Mouse (Mus musculus): ENCODE data around the gene Map3k14.
A peak's percentile ranks its signal among the peaks of the same experiment; 100 is the strongest.

The Map3k14 gene

DNA sequence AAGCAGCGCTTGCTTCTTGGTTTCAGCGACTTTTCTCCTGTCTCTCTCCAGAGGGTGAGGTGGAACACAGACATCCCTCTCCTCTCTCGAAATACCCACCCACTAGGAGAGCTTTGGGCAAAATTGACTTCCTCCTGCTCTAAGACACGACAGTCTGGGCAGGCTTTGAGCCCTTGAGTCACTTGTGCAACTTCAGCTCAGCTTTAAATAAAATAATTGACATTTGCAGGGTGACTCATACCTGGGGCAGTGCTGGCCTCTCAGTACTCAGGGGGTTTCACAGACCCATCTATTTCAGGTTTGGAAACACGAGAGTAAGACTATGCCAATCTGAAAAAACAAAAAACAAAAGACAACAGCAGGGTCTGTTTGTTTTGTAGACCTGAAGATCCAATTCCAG lies 2.2 kb upstream of the Map3k14 start:
- DNase-seq: no peak

DNA sequence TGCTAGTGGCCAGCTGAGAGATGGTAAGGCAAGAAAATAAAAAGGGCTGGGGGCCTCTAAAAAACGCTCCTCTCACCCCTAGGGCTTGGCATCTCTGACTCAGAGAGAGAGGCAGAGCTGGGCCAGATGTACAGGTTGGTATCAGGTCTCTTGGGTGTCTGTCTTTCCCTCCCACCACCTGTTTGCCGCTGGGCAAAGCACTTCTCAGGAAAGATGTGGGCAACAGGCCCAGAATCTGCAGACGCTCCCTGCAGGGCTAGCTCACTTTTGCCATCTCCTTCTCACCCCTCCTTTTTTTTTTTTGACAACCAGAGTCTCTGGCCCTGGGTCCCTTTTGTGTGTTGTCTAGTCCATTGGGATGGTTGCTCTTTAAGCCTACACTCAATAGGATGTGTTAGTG lies 1.6 kb upstream of the Map3k14 start:
- DNase-seq: no peak

- DNase-seq: no peak
These were observed 1.1 kb upstream of the Map3k14 start for GRCm38 (mm10) chr11:103268350-103268749.

GRCm38 (mm10) chr11:103266729-103267345 lies 435 bp downstream of the Map3k14 start:
- no peak for DNase-seq

GRCm38 (mm10) chr11:103265856-103266255 lies 1.4 kb downstream of the Map3k14 start:
- DNase-seq: no peak

- no peak for DNase-seq
These were observed 2.1 kb downstream of the Map3k14 start for GRCm38 (mm10) chr11:103265211-103265610.

- DNase-seq: no peak
These were observed 2.8 kb downstream of the Map3k14 start for GRCm38 (mm10) chr11:103264427-103265005.

DNA sequence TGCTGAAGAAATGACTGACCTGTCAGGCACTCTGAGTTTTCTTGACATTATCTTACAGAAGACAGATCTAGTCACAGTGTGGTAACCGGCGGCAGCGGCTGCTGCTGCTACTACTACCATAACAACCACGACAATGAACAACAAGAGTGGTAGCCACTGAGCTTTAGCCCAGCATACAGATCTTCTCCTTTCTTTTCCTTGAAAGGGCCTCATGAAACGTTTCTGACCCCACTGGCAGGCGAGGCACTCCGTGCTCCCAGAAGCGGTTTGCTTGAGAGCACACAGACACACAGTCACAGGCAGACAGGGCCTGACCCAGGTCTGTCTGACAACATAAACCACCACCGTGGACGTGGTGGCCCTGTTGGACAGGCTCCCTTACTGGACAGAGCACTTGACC lies 3.7 kb downstream of the Map3k14 start:
- DNase-seq: no peak

GRCm38 (mm10) chr11:103262412-103263267 lies 4.6 kb downstream of the Map3k14 start:
- no peak for DNase-seq

GRCm38 (mm10) chr11:103261671-103262411 lies 5.4 kb downstream of the Map3k14 start:
- DNase-seq: peak; percentile 68

- DNase-seq: no peak
These were observed 6.6 kb downstream of the Map3k14 start for GRCm38 (mm10) chr11:103260515-103261192.

DNA sequence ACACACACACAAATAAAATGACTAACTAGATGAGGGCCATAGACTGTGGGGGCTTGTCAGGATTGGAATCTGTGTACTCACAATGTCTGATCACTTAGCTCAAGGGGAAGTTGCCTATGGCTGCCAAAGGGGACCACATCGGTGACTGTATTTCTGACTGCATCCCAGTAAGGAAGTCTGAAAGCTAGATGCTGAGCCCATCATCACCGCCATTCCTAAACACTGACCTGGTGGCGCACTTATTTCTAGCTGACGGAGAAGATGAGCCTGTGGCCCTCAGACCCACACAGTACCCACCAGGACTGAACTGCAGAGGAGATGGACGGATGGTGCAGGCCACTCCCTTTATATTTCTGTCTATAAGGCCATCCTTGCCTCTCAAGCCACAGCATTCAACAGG lies 7.2 kb downstream of the Map3k14 start:
- no peak for DNase-seq

GRCm38 (mm10) chr11:103257938-103258481 lies 9.3 kb downstream of the Map3k14 start:
- DNase-seq: no peak

DNA sequence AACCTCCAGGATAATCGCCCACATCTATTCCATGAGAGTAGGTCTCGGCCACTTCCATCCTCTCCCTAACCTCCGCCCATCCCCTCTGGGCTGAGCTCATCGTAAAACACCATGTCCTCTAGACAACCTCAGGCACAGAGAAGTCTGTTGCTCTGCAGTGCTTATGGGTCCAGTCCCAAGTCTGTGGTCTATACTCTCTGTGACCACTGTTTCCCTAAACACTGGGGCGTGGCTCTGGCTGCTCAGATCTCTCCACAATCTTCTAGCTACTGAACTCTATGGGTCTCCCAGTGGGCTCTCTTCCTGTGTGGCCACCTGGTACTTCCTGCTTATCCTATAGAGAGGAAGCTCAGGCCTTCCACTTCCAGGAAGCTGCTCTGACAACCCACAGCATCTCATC lies 13.7 kb downstream of the Map3k14 start:
- DNase-seq: no peak

DNA sequence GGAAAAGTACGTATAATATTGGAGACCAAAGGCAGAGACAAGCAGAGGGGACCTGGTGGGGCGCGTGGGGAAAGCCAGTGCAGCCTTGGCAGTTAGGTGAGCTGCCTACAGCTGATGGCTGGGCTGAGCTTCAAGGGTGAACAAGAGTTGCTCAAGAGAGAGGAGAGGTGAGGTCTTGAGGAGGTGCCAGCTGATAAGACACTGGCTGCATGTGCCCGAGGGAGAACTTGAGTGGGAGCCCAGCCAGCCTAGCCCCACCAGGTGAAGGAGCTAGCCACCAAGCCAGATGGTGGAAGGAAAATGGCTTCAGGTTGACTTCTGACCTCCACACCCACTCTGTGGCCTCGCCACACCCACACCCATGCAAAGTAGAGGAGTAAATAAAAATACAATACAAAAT lies 14.9 kb downstream of the Map3k14 start:
- no peak for DNase-seq

DNA sequence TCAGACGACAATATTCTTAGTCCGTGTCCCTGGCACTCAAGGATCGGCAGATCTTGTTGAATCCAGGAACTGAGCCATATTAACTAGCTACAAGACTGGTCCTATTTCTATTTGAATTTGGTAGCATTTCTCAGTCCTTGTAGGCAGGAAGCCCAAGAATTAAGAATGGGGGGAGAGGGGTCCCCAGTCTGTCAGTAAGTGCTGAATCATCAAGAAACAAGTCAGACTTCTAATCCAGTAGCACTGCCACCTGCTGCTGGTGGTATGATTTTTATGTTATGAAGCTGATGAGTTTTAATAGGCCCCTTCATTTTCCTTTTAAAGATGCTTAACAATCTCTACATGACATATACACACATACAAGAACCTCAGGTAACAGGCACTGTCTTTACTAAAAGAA lies 16.9 kb downstream of the Map3k14 start:
- no peak for DNase-seq

DNA sequence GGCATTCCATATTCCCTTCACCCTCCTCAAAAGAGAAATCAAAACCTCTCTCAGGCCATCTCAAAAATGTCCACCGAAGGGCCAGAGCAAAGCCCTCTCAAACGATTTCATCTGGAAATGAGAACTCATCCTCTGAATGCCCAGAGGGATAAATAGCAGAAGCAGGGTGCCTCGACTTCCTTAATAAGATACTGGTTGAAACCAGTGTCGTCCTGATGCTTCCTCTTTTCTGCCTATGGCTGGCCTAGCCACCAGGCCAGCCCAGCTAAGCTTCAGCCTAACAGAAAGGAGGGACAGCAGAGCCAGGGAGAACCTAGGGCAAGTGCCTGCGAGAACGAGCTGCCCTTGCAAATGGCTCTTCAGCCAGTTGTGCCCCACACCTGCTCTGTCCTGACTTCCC lies 17.8 kb downstream of the Map3k14 start:
- no peak for DNase-seq

- DNase-seq: no peak
These were observed 18.4 kb downstream of the Map3k14 start for GRCm38 (mm10) chr11:103248837-103249236.

GRCm38 (mm10) chr11:103247504-103248177 lies 19.6 kb downstream of the Map3k14 start:
- DNase-seq: peak; percentile 79

GRCm38 (mm10) chr11:103246731-103247290 lies 20.5 kb downstream of the Map3k14 start:
- DNase-seq: no peak

GRCm38 (mm10) chr11:103246081-103246730 lies 21.1 kb downstream of the Map3k14 start:
- no peak for DNase-seq
